Mouse (Mus musculus): ENCODE measurements around the gene Chd1l.

Gene Chd1l

GRCm38 (mm10) chr3:97617091-97617825 lies 7.3 kb upstream of the Chd1l start:
- no peak for DNase-seq (ENCODE audit: low read depth, low spot score)

- no peak for DNase-seq (ENCODE audit: low read depth, low spot score)
These were observed 5.9 kb upstream of the Chd1l start for GRCm38 (mm10) chr3:97615933-97616332.

- DNase-seq (ENCODE audit: low read depth, low spot score), result no peak
These were observed 5.2 kb upstream of the Chd1l start for GRCm38 (mm10) chr3:97615154-97615553.

GRCm38 (mm10) chr3:97611021-97611420 lies 1.0 kb upstream of the Chd1l start:
- no peak for DNase-seq (ENCODE audit: low read depth, low spot score)

GRCm38 (mm10) chr3:97609201-97609844 lies 680 bp downstream of the Chd1l start:
- peak; percentile 74 for DNase-seq (ENCODE audit: low read depth, low spot score)

GRCm38 (mm10) chr3:97600050-97600832 lies 9.8 kb downstream of the Chd1l start:
- DNase-seq (ENCODE audit: low read depth, low spot score), result no peak

- DNase-seq (ENCODE audit: low read depth, low spot score), result no peak
These were observed 13.2 kb downstream of the Chd1l start for GRCm38 (mm10) chr3:97596796-97597195.

GRCm38 (mm10) chr3:97595066-97595465 lies 14.9 kb downstream of the Chd1l start:
- DNase-seq (ENCODE audit: low read depth, low spot score), result no peak

- DNase-seq (ENCODE audit: low read depth, low spot score), result peak; percentile 54
These were observed 15.9 kb downstream of the Chd1l start for GRCm38 (mm10) chr3:97594140-97594539.

GRCm38 (mm10) chr3:97593089-97593488 lies 16.9 kb downstream of the Chd1l start:
- no peak for DNase-seq (ENCODE audit: low read depth, low spot score)

GRCm38 (mm10) chr3:97590699-97591098 lies 19.3 kb downstream of the Chd1l start:
- no peak for DNase-seq (ENCODE audit: low read depth, low spot score)

- DNase-seq (ENCODE audit: low read depth, low spot score), result no peak
These were observed 22.3 kb downstream of the Chd1l start for GRCm38 (mm10) chr3:97587656-97588055.

- DNase-seq (ENCODE audit: low read depth, low spot score), result peak; percentile 88
These were observed 24.4 kb downstream of the Chd1l start for GRCm38 (mm10) chr3:97585383-97586160.

GRCm38 (mm10) chr3:97573807-97574206 lies 36.2 kb downstream of the Chd1l start:
- DNase-seq (ENCODE audit: low read depth, low spot score), result no peak

GRCm38 (mm10) chr3:97564588-97564987 lies 45.4 kb downstream of the Chd1l start:
- no peak for DNase-seq (ENCODE audit: low read depth, low spot score)

- no peak for DNase-seq (ENCODE audit: low read depth, low spot score)
These were observed 51.4 kb downstream of the Chd1l start for GRCm38 (mm10) chr3:97558554-97558953.

- peak; percentile 94 for DNase-seq (ENCODE audit: low read depth, low spot score)
These were observed 63.8 kb downstream of the Chd1l start for GRCm38 (mm10) chr3:97546205-97546604.

- peak; percentile 89 for DNase-seq (ENCODE audit: low read depth, low spot score)
These were observed 69.8 kb downstream of the Chd1l start for GRCm38 (mm10) chr3:97540171-97540570.

- no peak for DNase-seq (ENCODE audit: low read depth, low spot score)
These were observed 71.4 kb downstream of the Chd1l start for GRCm38 (mm10) chr3:97538634-97539033.

GRCm38 (mm10) chr3:97537006-97537405 lies 73.0 kb downstream of the Chd1l start:
- peak; percentile 78 for DNase-seq (ENCODE audit: low read depth, low spot score)

GRCm38 (mm10) chr3:97535660-97536059 lies 74.3 kb downstream of the Chd1l start:
- DNase-seq (ENCODE audit: low read depth, low spot score), result peak; percentile 66

- no peak for DNase-seq (ENCODE audit: low read depth, low spot score)
These were observed 84.5 kb downstream of the Chd1l start for GRCm38 (mm10) chr3:97525458-97525857.
